Mouse (Mus musculus): ENCODE data around the gene Camsap1.

GRCm38 (mm10) chr2:26019923-26020322 lies 36.8 kb upstream of the Camsap1 start:
- TF ChIP-seq CTCF (IDR thresholded peaks at IDR 0.05; ENCODE audit: control insufficient read depth, insufficient read depth, insufficient read length): no peak
- no peak for TF ChIP-seq MAX (IDR thresholded peaks at IDR 0.05)
- no peak for TF ChIP-seq MYOG (IDR thresholded peaks at IDR 0.05; ENCODE audit: control insufficient read depth, extremely low read depth, insufficient read length)

Measured in C2C12 (cell line).